Mouse (Mus musculus) liver, postnatal 0 days (tissue): ENCODE results near the gene Dcaf1. TPM values are rescaled to one million over a fixed set of nuclear protein-coding genes. Genes with fewer than 3 reads are reported as not detected.
A peak's percentile ranks its signal among the peaks of the same experiment; 100 is the strongest.

Experiments used
- ATAC-seq: fragments of 200-750 bp; cut with Nextera tagmentation; 2 replicates; pipeline ENCODE4 v1.8.0; 2017; ENCODE audit warnings: mild to moderate bottlenecking, moderate library complexity
- DNase-seq: peaks from one replicate; pipeline ENCODE4 v3.0.0-alpha.2; 2016
- H3K27ac ChIP-seq: fragments of 300-500 bp; sonication (generic); 2 replicates; pipeline ENCODE4 v1.5.1; 2014; ENCODE audit warnings: antibody characterized with exemption, moderate library complexity, mild to moderate bottlenecking, low read depth
- H3K27me3 ChIP-seq: fragments of 300-500 bp; sonication (generic); 2 replicates; pipeline ENCODE4 v1.6.1; 2014; ENCODE audit warnings: low read length, control low read depth, mixed read lengths; ENCODE audit not compliant: insufficient read depth
- H3K36me3 ChIP-seq: fragments of 300-500 bp; sonication (generic); replicated peaks from 2 replicates; pipeline ENCODE4 v1.6.1; 2014; ENCODE audit warnings: mild to moderate bottlenecking, control low read depth, low read length, moderate library complexity, mixed read lengths; ENCODE audit not compliant: insufficient read depth
- H3K4me1 ChIP-seq: fragments of 300-500 bp; sonication (generic); 2 replicates; pipeline ENCODE4 v1.6.1; 2014; ENCODE audit warnings: antibody characterized with exemption, mild to moderate bottlenecking, control low read depth; ENCODE audit not compliant: insufficient read depth
- H3K4me2 ChIP-seq: fragments of 300-500 bp; sonication (generic); 2 replicates; pipeline ENCODE4 v1.6.1; 2014; ENCODE audit warnings: low read depth, mild to moderate bottlenecking, low read length, moderate library complexity, mixed read lengths
- H3K4me3 ChIP-seq: fragments of 300-500 bp; sonication (generic); 2 replicates; pipeline ENCODE4 v1.5.1; 2014; ENCODE audit warnings: low read depth, low read length
- H3K9ac ChIP-seq: fragments of 300-500 bp; sonication (generic); replicated peaks from 2 replicates; pipeline ENCODE4 v1.6.1; 2014; ENCODE audit warnings: mild to moderate bottlenecking, moderate library complexity
- H3K9me3 ChIP-seq: fragments of 300-500 bp; sonication (generic); 2 replicates; pipeline ENCODE4 v1.6.1; 2016; ENCODE audit warnings: mild to moderate bottlenecking, control low read depth, low read length, mixed read lengths
- CTCF ChIP-seq: sonication (generic); IDR thresholded peaks from 2 replicates; pipeline ENCODE4 v1.5.1; 2016; ENCODE audit warnings: antibody characterized with exemption, low read depth
- EP300 ChIP-seq: IDR thresholded peaks from 2 replicates; pipeline ENCODE4 v1.6.1; 2016; ENCODE audit warnings: antibody characterized with exemption, low read depth, mild to moderate bottlenecking
- WGBS: fragments of 180-500 bp; shearing (Covaris S2); extraction: QIAGEN DNeasy Blood & Tissue Kit; methylation state at CpG from one replicate; pipeline ENCODE4 v1.1.7; 2014; ENCODE audit not compliant: insufficient replicate concordance; 5-methylcytosine and 5-hydroxymethylcytosine counted together
- polyA plus RNA-seq: library from polyadenylated mRNA; unstranded; fragments of >200 nt; fragmentation: Nextera tagmentation; extraction: Ambion mirVana; gene quantifications from 2 replicates; pipeline ENCODE4 v1.2.1, GENCODE M21; 2015

Dcaf1 gene
- polyA plus RNA-seq, 1 experiment from 2014 or later = 3.1 TPM

DNA sequence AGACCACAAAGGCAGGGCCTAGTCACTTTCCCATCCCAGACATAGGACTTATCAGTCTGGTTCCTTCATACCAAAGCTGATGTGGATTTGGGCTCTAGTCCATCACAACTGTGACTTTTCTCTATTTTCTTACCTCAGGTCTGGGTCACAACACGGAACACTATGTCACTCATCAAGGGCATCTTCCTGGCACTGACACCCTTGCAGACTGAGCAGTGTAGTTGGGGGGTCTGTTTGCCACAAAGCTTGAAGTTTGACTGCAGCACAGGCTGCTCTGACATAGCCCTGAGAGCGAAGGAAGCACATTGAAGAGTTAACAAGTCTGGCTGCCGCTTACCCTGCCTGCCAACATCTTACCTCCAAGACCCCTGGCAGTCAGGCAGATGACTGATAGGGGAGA lies 61.4 kb downstream of the Dcaf1 start:
- Histone ChIP-seq H3K4me3 (no peak overlapping the region), H3K4me1 (peaks cover 34% of the 10 kb centered on the region), H3K27me3 (no peaks in the 10 kb centered on the region), H3K4me2 (no peak overlapping the region), H3K9me3 (no peaks in the 10 kb centered on the region), H3K9ac (no peak overlapping the region; the same call in 1 of the 2 replicates), H3K27ac (peak overlapping the region; percentile 39; the same call in 1 of the 2 replicates), H3K36me3 (peaks cover 38% of the 10 kb centered on the region)
- DNase-seq (no peak), ATAC-seq (no peak)
- 81% methylated on average over 3 of the region's 3 CpGs for WGBS
- TF ChIP-seq EP300 (no peak), CTCF (no peak)

DNA sequence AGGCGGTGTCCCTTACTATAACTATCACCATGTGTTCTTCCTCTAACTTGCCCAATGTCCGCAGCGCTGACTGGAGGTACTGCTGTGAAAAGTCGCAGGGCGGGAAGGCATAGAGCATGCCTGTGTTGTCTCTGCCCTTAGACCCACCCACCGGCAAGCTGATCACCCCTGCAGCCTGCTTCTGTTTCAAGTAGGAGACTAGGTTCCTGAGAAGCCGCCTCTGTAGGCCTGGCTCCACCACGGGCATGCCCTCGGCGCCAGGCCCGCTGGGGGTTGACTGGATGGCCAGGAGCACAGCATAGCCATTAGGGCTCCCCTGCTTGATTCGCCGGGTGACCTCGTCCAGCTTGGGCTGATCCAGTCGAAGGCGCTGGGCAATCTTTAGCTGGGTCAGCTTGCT lies 62.6 kb downstream of the Dcaf1 start:
- Histone ChIP-seq H3K9ac (peak overlapping the region; percentile 38; the same call in 1 of the 2 replicates), H3K27ac (no peak overlapping the region), H3K27me3 (no peaks in the 10 kb centered on the region), H3K36me3 (peaks cover 37% of the 10 kb centered on the region), H3K9me3 (no peaks in the 10 kb centered on the region), H3K4me3 (no peak overlapping the region), H3K4me1 (peaks cover 34% of the 10 kb centered on the region), H3K4me2 (peak overlapping the region; percentile 98)
- ATAC-seq = no peak
- 68% methylated on average over 16 of the region's 16 CpGs for WGBS
- peak; percentile 36 for DNase-seq
- TF ChIP-seq CTCF (no peak), EP300 (no peak)

DNA sequence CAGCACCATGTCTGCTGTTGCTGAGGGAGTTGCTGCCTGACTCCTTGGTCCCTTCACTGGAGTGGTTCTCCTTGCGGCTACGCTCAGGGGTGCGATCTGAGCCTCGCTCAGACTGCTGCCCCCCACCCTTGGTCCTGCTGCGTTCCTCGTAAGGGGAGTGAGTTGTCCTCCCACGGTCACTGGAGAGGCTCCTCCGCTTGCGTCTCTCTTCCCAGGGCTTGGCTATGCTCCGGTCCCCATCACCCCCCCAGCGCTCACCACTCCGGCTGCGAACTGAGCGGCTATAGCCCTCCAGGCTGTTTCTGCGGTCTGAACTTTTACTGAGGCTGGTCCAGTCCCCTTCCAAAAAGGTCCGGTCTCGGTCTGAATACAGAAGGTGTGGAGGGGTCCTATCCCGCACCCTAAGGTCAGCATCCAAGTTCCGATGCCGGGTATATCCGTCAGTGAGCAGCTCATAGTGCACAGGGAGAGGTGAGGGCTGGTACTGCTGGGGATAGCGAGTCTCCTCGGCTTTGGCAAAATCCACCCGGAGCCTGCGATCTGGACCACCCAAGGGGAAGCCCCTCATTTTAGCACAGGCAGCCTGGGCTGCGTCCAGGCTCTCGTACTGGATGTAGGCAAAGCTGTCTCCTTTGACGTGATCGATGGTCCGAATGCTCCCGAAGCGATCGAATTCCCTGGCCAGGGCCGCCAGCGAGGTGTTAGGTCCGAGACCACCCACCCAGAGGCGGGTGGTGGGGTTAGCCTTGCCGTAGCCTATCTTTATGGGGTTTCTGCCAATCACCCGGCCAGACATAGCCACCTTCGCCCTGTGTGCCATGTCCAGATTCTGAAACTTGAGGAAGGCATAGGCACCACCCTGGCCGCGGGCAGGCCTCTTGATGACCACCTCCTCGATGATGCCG lies 63.6 kb downstream of the Dcaf1 start:
- H3K4me1 ChIP-seq = peaks cover 40% of the 10 kb centered on the region
- ATAC-seq = no peak
- peak overlapping the region; percentile 98 for H3K4me2 ChIP-seq
- peak overlapping the region; percentile 94 for H3K4me3 ChIP-seq
- DNase-seq = peak; percentile 21
- peaks cover 39% of the 10 kb centered on the region for H3K36me3 ChIP-seq
- no peak overlapping the region for H3K27ac ChIP-seq
- WGBS = 52% methylated on average over 44 of the region's 44 CpGs
- no peak for TF ChIP-seq CTCF
- no peak for TF ChIP-seq EP300
- no peaks in the 10 kb centered on the region for H3K27me3 ChIP-seq
- H3K9ac ChIP-seq = peak overlapping the region; percentile 93
- no peaks in the 10 kb centered on the region for H3K9me3 ChIP-seq

- no peaks in the 10 kb centered on the region for H3K27me3 ChIP-seq
- H3K36me3 ChIP-seq = peaks cover 45% of the 10 kb centered on the region
Measured at GRCm38 (mm10) chr9:106885901-106886731, 64.4 kb downstream of the Dcaf1 start.

DNA sequence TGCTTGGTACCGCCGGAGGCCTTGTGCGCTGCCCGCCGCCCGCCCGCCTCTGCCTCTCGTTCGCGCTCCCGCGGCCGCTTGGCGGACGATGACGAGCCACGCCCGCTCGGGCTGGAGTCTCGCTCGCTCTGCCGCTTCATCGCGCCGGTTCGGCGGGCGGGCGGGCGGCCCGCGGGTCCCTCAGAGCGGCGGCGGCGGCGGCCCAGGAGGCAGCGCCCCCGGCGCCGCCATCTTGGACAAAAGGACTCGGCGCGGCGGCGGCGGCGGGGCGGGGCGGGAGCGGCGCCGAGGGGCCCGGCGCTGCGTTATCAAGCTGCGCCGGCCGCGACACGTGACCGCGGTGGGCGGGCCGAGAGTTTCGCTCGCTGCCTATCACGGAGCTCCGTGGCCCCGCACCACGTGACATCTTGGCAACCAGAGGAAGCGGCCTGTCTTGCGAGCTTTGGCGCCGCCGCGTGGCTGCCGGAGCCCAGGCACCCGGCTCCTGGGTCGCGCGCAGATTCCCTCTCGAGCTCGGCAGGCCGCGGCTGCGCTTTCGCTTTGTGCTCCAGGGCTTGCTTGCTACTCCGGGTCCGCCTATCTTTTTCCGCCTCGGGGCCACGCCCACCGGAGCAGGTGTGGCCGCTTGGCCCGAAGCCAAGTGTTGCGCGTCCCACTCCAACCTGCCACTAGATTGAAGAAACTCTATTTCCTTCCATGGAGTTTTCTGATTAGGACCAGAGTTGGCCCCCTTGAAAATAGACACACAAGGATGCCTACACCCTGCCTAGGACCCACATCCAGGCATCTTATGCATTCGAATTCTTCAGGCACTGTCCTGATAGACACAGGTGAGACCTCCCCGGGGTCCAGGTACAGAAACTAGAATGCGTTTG lies 65.4 kb downstream of the Dcaf1 start, which contains the start of gene Rbm15b:
Gene Rbm15b (minus strand): TSS at position 601 of the 875 bp plus-strand sequence.
- H3K9ac ChIP-seq = peak within 1 kb of the TSS; percentile 93
- H3K36me3 ChIP-seq = peaks cover 43% of the 10 kb centered on the region
- 3% methylated on average over 50 of the region's 101 CpGs for WGBS
- peak; percentile 91 for TF ChIP-seq CTCF
- TF ChIP-seq EP300 = no peak
- H3K9me3 ChIP-seq = no peaks in the 10 kb centered on the region
- peak within 1 kb of the TSS; percentile 85 for H3K27ac ChIP-seq
- DNase-seq = peak; percentile 99
- peaks cover 48% of the 10 kb centered on the region for H3K4me1 ChIP-seq
- H3K4me3 ChIP-seq = peak within 1 kb of the TSS; percentile 94
- H3K27me3 ChIP-seq = no peaks in the 10 kb centered on the region
- peak; percentile 75 for ATAC-seq
- peak within 1 kb of the TSS; percentile 98 for H3K4me2 ChIP-seq

More at GRCm38 (mm10) chr9:106885901-106886731, 64.4 kb downstream of the Dcaf1 start:
- TF ChIP-seq CTCF (no peak), EP300 (no peak)
- peak overlapping the region; percentile 93 for H3K9ac ChIP-seq
- H3K4me3 ChIP-seq = peak overlapping the region; percentile 94
- DNase-seq (peak; percentile 72), ATAC-seq (peak; percentile 16)
- H3K4me1 ChIP-seq = peaks cover 48% of the 10 kb centered on the region
- H3K9me3 ChIP-seq = no peaks in the 10 kb centered on the region
- 3% methylated on average over 79 of the region's 107 CpGs for WGBS
- peak overlapping the region; percentile 98 for H3K4me2 ChIP-seq
- peak overlapping the region; percentile 85 for H3K27ac ChIP-seq
